Mouse (Mus musculus): ENCODE data around the gene Naa16.

The Naa16 gene

GRCm38 (mm10) chr14:79330944-79331561 is 59.5 kb downstream of the Naa16 start:
- peak; percentile 75 for DNase-seq (ENCODE audit: low read depth, low spot score)

- peak; percentile 54 for DNase-seq (ENCODE audit: low read depth, low spot score)
Observed at GRCm38 (mm10) chr14:79327033-79327432, 63.5 kb downstream of the Naa16 start.

- DNase-seq (ENCODE audit: low read depth, low spot score): no peak
Observed at GRCm38 (mm10) chr14:79324112-79324840, 66.3 kb downstream of the Naa16 start.

GRCm38 (mm10) chr14:79321881-79322280 is 68.7 kb downstream of the Naa16 start:
- no peak for DNase-seq (ENCODE audit: low read depth, low spot score)

GRCm38 (mm10) chr14:79321152-79321551 is 69.4 kb downstream of the Naa16 start:
- DNase-seq (ENCODE audit: low read depth, low spot score): peak; percentile 55

GRCm38 (mm10) chr14:79317602-79318001 is 73.0 kb downstream of the Naa16 start:
- no peak for DNase-seq (ENCODE audit: low read depth, low spot score)

GRCm38 (mm10) chr14:79315877-79316276 is 74.7 kb downstream of the Naa16 start:
- DNase-seq (ENCODE audit: low read depth, low spot score): peak; percentile 54

GRCm38 (mm10) chr14:79314245-79315010 is 76.2 kb downstream of the Naa16 start:
- peak; percentile 47 for DNase-seq (ENCODE audit: low read depth, low spot score)

GRCm38 (mm10) chr14:79313439-79314175 is 77.0 kb downstream of the Naa16 start:
- DNase-seq (ENCODE audit: low read depth, low spot score): no peak

GRCm38 (mm10) chr14:79312719-79313118 is 77.9 kb downstream of the Naa16 start:
- DNase-seq (ENCODE audit: low read depth, low spot score): no peak

- no peak for DNase-seq (ENCODE audit: low read depth, low spot score)
Observed at GRCm38 (mm10) chr14:79311918-79312454, 78.6 kb downstream of the Naa16 start.

- no peak for DNase-seq (ENCODE audit: low read depth, low spot score)
Observed at GRCm38 (mm10) chr14:79309115-79309514, 81.5 kb downstream of the Naa16 start.

- no peak for DNase-seq (ENCODE audit: low read depth, low spot score)
Observed at GRCm38 (mm10) chr14:79308364-79308763, 82.2 kb downstream of the Naa16 start.

- no peak for DNase-seq (ENCODE audit: low read depth, low spot score)
Observed at GRCm38 (mm10) chr14:79307908-79308307, 82.7 kb downstream of the Naa16 start.

GRCm38 (mm10) chr14:79307138-79307537 is 83.4 kb downstream of the Naa16 start:
- DNase-seq (ENCODE audit: low read depth, low spot score): no peak

GRCm38 (mm10) chr14:79304873-79305464 is 85.6 kb downstream of the Naa16 start:
- no peak for DNase-seq (ENCODE audit: low read depth, low spot score)

- no peak for DNase-seq (ENCODE audit: low read depth, low spot score)
Observed at GRCm38 (mm10) chr14:79303150-79303549, 87.4 kb downstream of the Naa16 start.

- DNase-seq (ENCODE audit: low read depth, low spot score): peak; percentile 99
Observed at GRCm38 (mm10) chr14:79301466-79301875, 89.1 kb downstream of the Naa16 start, which contains the start of gene Rgcc. Gene Rgcc (minus strand): TSS chr14:79301645.

- DNase-seq (ENCODE audit: low read depth, low spot score): peak; percentile 76
Observed at GRCm38 (mm10) chr14:79300641-79301350, 89.8 kb downstream of the Naa16 start.

GRCm38 (mm10) chr14:79299796-79300195 is 90.8 kb downstream of the Naa16 start:
- no peak for DNase-seq (ENCODE audit: low read depth, low spot score)
